Mouse (Mus musculus) thymus, adult 2 months (tissue): ENCODE data around the gene Samd4b.

Source experiments
- CTCF ChIP-seq: fragments of 200-500 bp; IDR thresholded peaks from 2 replicates; pipeline ENCODE4 v1.5.1; 2012; ENCODE audit warnings: mild to moderate bottlenecking, control low read depth, low read length, moderate library complexity, borderline replicate concordance; ENCODE audit not compliant: control insufficient read depth, poor library complexity, insufficient read depth; ENCODE audit errors: extremely low read depth
- POLR2A ChIP-seq: fragments of 200-500 bp; IDR thresholded peaks from 2 replicates; pipeline ENCODE4 v1.6.1; 2012; ENCODE audit warnings: mild to moderate bottlenecking, low read length, control low read depth, moderate library complexity; ENCODE audit not compliant: control insufficient read depth, poor library complexity, insufficient read depth; ENCODE audit errors: extremely low read depth

DNA sequence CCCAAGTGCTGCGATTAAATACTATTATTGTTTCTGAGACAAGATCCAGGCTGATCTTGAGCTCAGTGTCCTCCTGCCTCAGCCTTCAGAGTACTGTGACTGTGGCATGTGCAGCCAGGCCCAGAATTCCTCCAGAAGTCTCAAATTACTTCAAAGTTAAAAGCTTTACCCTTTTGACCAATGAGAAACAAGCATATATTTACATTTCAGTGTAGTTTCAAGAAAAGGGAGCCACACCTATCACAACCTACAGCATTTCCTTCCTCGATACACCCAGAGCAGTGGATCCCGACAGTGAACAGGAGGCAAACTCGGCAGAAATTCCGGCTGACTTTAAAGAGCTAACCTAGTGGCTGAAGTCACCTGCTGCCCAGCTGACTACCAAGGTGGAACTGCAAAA is 26.8 kb upstream of the Samd4b start:
- TF ChIP-seq CTCF (no peak), POLR2A (no peak)
